Mouse (Mus musculus) stomach, postnatal 0 days (tissue): ENCODE measurements around the gene Ktn1.

Source experiments
- CTCF ChIP-seq: IDR thresholded peaks from 2 replicates; pipeline ENCODE4 v1.5.1; 2016; ENCODE audit warnings: antibody characterized with exemption, low read depth, mild to moderate bottlenecking, moderate library complexity
- EP300 ChIP-seq: optimal IDR thresholded peaks from 2 replicates; pipeline ENCODE3; 2016; ENCODE audit warnings: antibody characterized with exemption

- TF ChIP-seq CTCF: no peak
- no peak for TF ChIP-seq EP300
These were observed 9.8 kb upstream of the Ktn1 start for GRCm38 (mm10) chr14:47638316-47638895.
